Mouse (Mus musculus): ENCODE data around the gene Shoc2. TPM values are rescaled to one million over a fixed set of nuclear protein-coding genes. Genes with fewer than 3 reads are reported as not detected.

Gene Shoc2
- total RNA-seq, 2 experiments from 2014 or later = 31.7 to 53.2 TPM

DNA sequence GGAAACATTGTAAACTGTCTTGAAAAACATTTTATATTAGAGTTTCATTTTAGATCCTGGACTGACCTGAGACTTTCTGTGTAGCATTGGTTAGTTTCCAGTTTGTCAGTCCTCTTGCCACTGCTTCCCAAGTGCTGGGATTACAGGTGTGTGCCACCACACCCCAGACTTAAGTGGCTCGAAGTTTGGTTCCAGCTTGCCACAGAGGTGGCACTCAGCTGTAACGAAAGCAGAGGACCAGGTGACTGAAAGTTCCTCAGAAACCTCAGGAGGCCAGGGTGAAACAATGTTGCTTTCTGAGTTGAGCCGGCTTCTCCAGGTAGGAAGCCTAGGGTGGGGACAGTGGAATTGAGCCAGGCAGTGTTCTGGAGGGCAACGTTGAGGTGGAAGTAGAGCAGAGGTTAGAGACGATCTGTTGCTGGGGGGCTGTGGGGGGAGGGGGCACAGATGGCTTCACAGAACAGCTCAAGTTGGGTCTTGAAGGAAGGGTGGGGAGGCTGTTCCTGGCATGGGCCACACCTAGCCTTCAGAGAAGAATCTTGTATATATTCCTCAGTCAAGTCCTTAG is 128.2 kb downstream of the Shoc2 start:
- ATAC-seq (replicated peaks; ENCODE audit: low FRiP score, poor library complexity, severe bottlenecking) = no peak

DNA sequence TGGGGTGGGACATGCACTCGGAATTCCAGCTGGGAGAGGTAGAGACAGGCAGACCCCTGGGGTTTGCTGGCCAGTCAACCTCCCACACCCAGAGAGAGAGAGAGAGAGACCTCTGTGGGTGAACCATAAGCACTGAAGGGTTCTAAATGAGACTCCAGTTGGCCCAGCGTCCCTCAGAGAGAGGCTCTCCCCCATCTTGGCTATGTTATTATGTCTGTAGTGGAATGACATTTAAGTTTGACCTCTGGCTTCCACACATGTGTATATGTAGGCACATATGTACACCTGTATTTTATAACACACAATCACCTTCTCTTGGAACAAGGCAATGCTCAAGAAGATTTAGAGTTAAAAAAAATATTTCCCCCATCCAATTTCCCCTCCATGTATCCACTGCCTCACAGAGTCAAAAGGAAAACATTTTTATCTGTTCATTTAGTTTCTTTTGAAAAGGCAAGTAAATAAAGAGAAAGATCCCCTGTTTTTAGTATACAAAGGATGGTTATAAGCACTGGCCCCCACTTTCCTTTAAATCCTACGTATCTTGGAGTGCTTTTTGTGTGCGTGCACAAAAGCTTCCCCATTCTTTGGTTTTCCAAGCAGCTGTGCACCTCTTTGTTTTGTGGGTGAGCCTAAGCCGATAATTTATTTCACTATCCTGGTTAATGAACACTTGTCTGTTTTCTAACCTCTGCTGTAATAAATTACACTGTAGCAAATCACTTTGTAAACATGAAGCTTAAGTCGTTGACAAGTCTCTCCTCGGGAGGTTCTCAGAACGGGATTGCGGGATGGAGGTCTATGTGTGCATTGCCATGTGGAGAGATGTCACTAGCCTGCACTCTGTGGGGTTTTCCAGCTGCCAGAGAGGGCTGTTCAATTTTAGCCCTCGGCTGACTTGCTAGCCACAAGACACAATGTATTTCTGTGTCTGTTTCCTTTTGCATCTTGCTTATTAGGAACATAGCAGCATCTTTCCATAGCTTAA is 132.6 kb downstream of the Shoc2 start:
- no peak for ATAC-seq (replicated peaks; ENCODE audit: low FRiP score, poor library complexity, severe bottlenecking)

DNA sequence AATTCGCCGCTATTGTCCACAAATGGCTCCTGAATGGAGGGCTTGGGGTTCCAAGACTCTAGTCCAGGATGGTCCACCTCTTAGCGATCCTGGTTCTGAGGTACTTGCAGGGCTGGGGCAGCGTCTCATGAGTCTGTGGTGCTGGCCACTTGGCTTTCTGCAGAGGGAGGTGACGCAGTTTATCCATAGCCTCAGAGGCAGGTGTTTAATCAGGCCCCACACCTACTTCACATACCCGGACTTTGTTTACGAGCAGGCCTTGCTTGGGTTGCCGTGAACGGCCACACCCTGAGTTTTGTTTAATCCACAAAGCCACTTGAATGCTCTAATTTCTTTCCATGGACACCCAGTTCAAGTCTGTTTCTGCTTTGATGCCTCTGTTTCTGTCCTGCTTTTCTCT is 137.2 kb downstream of the Shoc2 start:
- ATAC-seq (replicated peaks; ENCODE audit: low FRiP score, poor library complexity, severe bottlenecking) = no peak

DNA sequence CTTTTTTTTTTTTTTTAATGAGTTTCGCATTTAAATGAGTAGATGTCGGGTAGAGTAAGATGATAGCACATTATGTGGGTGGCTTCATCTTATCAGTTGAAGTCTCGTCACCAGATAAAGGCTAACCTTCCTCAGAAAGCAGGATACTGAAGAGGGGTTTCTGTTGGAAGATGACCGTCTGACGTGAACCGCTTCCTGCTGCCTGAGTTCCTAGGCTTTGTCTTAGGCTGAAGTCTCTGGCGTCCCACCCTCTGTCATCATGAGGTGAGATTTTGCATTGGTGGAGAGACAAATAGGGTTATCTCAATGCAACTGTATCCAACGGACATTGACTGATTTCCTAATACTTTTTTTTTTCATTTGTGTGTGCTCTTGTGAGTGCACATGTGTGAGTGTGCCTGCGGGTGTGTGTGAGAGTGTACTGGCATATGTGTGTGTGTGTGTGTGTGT is 137.6 kb downstream of the Shoc2 start:
- ATAC-seq (replicated peaks; ENCODE audit: low FRiP score, poor library complexity, severe bottlenecking) = no peak

Other genes starting within 250 kb of the Shoc2 start
- gene Pdcd4, start 52.1 kb upstream of the Shoc2 start, total RNA-seq (2015; ENCODE audit: low replicate concordance) = 44.0 and 45.4 TPM in 2 replicates
- gene Pdcd4, start 52.1 kb upstream of the Shoc2 start, total RNA-seq (2017; ENCODE audit: low replicate concordance) = 32.2 and 56.3 TPM in 2 replicates
- 85.1 and 109 TPM in 2 replicates for gene Bbip1, start 321 bp downstream of the Shoc2 start, total RNA-seq (2015; ENCODE audit: low replicate concordance)
- gene Bbip1, start 321 bp downstream of the Shoc2 start, total RNA-seq (2017; ENCODE audit: low replicate concordance) = 41.2 and 69.2 TPM in 2 replicates
- gene Adra2a, start 99.8 kb downstream of the Shoc2 start, total RNA-seq (2015; ENCODE audit: low replicate concordance) = not detected in 2 replicates
- not detected in 2 replicates for gene Adra2a, start 99.8 kb downstream of the Shoc2 start, total RNA-seq (2017; ENCODE audit: low replicate concordance)